Mouse (Mus musculus) lung, postnatal 0 days (tissue): ENCODE measurements at regions not wholly inside any gene's neighbourhood (a gene's known extent, or its start where the extent isn't known, plus 50 kb on each side); places are given as distances from the start of the nearest gene placed in this dataset.

ENCODE experiments used
- CTCF ChIP-seq: IDR thresholded peaks from 2 replicates; pipeline ENCODE4 v1.5.1; 2016; ENCODE audit warnings: antibody characterized with exemption, mild to moderate bottlenecking
- EP300 ChIP-seq: IDR thresholded peaks from 2 replicates; pipeline ENCODE4 v1.6.1; 2016; ENCODE audit warnings: antibody characterized with exemption, mild to moderate bottlenecking, control low read depth

DNA sequence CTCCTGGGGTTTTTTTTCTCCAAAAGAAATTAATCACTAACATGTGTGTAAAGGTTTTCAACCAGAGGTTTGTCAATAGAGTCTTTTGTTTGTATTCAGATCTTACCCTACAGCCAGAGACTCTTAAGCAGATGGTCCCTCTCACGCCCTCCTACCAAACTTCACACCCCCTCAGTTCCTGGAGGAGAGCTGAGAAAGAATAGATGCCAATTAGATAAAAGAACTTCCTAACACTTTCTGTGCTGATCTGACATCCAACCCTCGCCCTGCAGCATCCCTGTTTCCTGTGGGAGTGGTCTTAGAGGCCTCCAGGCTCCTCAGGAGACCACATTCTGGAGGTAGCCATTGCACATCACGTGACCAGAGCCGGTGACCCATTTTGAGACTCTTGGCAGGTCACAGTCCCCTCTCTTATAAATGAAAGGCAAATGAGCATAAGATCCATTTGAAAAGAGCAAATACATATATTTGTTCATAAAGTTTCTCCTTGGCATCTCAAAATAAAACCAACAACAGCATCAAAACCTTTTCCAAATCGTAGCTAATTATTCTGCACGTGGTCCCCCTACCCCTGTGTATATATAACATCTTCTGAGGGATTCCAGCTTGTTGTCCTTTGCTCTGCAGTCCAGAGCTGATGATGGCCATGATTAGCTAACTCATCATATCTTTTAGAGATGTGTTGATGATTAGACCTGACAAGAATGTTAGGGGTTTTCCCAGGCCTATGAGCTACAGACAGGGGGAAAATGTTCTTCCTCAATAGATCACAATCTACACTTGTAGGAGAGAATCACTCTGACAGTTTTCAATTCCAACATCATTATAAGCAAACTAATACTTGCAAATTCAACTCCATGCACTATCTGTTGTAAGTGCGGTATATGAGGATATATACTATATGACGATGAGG lies 54.4 kb upstream of the Gm6993 start:
- TF ChIP-seq CTCF (no peak), EP300 (no peak)
